Mouse (Mus musculus) ES-E14 (cell line): ENCODE data around the gene Gm16181.

Source experiments
- CHD2 ChIP-seq: IDR thresholded peaks from 2 replicates; pipeline ENCODE4 v1.6.1; 2014; ENCODE audit warnings: mild to moderate bottlenecking, low read depth, low read length, inconsistent platforms
- HCFC1 ChIP-seq: IDR thresholded peaks from 2 replicates; pipeline ENCODE4 v1.6.1; 2012; ENCODE audit warnings: low read length, inconsistent platforms, borderline replicate concordance; ENCODE audit not compliant: insufficient read depth
- MAFK ChIP-seq: IDR thresholded peaks from 2 replicates; pipeline ENCODE4 v1.6.1; 2014; ENCODE audit warnings: mild to moderate bottlenecking, low read depth, low read length, inconsistent platforms; ENCODE audit not compliant: insufficient read depth
- ZC3H11A ChIP-seq: IDR thresholded peaks from 2 replicates; pipeline ENCODE4 v1.6.1; 2012; ENCODE audit warnings: low read depth, mild to moderate bottlenecking, inconsistent platforms, low read length, borderline replicate concordance
- ZNF384 ChIP-seq: IDR thresholded peaks from 2 replicates; pipeline ENCODE4 v1.6.1; 2012; ENCODE audit warnings: low read depth, low read length, inconsistent platforms

GRCm38 (mm10) chr17:35251162-35251719 is 30.6 kb downstream of the Gm16181 start:
- TF ChIP-seq CHD2, result no peak
- TF ChIP-seq MAFK, result no peak
- TF ChIP-seq ZC3H11A, result no peak
- no peak for TF ChIP-seq HCFC1
- no peak for TF ChIP-seq ZNF384
